Mouse (Mus musculus): ENCODE data around the gene Thsd4.
"Not testable (repeated sequence)": the region's sequence is repeated elsewhere in the genome, so short reads cannot be mapped to it uniquely, and the experiment has no call there.

The Thsd4 gene

DNA sequence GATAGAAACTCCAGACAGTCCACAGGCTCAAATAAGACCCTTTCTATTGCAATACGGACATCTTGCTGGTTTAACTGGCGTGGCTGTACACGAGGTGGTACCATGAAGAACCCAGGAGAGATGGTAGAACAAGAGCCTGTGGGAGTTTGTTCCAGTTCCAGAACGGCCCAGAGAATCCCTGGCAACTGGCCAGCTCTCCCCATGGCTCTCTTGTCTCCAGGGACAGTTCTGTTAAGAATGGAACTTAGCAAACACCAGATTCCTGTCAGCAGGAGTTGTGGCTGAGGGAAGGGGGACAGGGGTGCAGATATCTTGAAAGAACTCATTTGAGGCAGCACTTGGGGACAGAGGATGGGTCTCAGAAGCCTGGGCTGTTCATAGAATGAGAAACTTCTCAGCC is 550.6 kb downstream of the Thsd4 start:
- no peak for DNase-seq (ENCODE audit: low read depth)

- DNase-seq (ENCODE audit: low read depth): peak; percentile 44
Measured at GRCm38 (mm10) chr9:59969383-59969782, 552.5 kb downstream of the Thsd4 start.

DNA sequence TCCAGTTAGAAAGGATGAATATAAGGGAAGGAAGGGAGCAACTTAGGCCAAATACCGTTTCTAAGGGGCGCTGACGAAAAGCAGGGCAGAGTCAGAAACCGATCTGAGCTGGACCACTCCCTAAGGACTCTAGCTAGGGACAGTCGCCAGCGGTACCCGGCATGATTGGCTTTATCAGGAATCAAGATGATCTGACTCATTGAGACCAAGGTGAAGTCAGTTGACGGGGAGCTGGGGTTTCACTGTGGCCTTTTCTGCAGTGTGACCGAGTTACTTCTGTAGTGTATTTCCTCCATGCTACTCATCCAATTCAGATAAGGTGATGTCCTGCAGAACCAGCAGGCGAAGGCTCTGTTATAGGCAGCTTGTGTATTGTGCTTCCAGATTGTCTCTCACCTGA is 556.8 kb downstream of the Thsd4 start:
- no peak for DNase-seq (ENCODE audit: low read depth)

GRCm38 (mm10) chr9:59964367-59964766 is 557.5 kb downstream of the Thsd4 start:
- no peak for DNase-seq (ENCODE audit: low read depth)

DNA sequence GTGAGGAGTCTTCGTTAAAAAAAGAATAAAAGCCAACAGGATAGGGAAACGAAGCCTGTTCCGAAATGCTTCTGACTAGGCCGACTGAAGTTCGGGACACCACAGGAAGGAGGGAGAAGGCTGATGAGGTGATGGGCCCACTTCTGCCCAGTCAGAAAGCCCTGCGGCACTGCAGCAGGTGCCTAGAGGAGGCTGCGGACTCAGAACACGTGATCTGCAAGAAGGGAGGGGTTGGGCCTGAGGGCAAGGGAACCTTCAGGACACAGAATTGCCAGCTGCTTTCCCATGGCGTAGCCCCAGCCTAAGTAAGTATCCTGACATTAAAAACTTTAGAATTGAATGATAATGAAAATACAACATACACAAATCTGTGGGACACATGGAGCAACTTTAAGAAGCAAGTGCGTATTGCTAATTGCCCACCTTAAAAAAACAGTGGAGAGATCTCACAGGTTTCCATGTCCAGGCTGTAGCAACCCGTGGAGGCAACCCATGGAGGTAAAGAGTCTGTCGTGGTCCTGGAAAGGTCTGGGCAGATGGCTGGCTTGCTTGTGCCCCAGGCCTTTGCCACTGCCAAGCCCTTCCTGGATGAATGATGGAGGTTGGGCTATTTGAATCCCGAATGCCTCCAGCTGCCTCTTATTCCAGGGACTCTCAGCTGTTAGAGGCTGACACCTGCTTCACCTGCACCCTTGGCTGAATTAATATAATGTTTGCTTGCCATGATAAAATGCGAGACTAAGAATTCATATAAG is 560.5 kb downstream of the Thsd4 start:
- DNase-seq (ENCODE audit: low read depth): no peak

DNA sequence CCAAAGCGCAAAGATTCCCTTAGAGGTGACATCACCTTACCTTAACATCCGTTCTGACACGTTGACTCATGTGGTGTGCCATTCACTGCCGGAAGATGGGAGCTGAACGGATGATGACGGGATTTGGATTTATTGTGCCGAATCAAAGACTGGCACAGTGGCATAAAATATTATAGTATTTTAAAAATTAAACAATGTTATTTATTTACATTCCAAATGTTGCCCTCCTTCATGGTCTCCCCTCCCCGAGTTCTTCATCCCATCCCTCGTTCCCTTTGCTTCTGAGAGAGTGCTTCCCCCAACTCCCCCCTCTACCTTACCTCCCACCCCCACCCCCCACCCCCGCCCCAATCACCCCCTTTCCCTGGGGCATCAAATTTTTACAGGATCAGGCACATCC is 561.3 kb downstream of the Thsd4 start, which contains the start of gene Nr2e3:
Gene Nr2e3, minus strand, starts transcription at position 101 of the 400 bp plus-strand sequence.
- DNase-seq (ENCODE audit: low read depth): no peak

DNA sequence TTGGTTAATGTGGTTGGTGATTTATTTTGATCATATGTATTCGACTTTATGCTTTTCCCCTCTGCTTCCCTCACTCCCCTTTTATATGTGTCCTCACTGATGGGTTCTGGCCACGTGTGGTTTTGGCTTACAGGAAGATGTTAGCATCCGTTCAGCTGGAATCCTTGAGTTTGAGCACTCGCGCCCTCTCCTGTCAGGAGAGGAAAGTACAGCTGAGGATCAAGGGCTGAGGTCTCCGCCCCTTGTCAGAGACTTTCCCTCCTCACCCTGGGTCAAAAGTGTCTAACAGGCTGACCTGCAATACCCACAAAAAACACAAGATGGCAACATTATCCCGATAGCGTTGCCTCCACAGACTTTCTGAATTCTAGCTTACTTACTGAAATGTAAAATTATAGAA is 562.6 kb downstream of the Thsd4 start:
- peak; percentile 92 for DNase-seq (ENCODE audit: low read depth)

DNA sequence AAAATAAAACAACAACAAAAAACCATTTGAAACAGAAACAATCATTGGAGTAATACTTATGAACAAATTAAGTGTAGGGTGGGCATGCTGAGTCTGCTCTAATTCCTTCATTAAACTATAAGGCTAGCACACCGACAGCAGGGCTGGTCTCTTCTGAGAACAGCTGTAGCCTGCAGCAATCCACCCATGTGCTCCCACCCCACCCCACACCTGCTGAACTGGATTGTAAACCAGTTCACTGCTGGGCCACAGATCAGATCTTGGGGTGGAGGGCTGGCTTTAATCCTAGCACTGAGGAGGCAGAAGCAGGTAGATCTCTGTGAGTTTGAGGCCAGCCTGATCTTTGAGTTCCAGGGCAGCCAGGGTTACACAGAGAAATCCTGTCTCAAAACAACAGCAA is 563.7 kb downstream of the Thsd4 start:
- not testable (repeated sequence) for DNase-seq (ENCODE audit: low read depth)

GRCm38 (mm10) chr9:59956496-59956895 is 565.4 kb downstream of the Thsd4 start:
- no peak for DNase-seq (ENCODE audit: low read depth)

DNA sequence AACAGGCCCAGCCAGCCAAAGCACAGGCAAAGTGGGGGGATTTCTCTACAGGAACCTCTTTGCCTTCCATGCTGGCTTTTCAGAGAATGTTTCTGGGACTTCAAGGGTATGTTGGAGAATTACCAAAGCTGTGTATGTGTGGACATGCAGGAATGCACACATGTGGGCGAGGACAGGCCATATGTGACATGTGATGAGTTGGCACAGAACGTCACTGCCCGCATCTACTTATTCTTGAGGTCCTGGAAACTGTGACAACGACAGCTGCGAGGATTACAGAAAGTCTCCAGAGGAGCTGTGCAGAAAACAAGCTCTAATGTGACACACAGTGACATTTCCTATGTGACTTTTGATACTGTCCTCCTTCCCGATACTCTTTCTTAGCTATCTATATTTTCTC is 566.2 kb downstream of the Thsd4 start:
- no peak for DNase-seq (ENCODE audit: low read depth)

DNA sequence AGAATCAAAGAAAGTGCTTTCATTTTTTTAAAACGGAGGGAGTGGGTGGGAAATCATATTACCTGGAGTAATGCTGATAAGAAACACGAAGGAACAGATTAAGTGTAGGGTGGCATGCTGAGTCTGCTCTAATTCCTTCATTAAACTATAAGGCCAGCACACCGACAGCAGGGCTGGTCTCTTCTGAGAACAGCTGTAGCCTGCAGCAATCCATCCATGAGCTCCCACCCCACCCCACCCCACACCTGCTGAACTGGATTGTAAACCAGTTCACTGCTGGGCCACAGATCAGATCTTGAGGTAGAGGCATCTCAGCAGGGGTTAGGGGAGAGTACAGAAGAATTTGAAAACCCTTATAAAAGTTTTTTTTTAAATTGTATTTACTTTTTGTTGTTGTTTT is 566.6 kb downstream of the Thsd4 start:
- DNase-seq (ENCODE audit: low read depth): no peak

DNA sequence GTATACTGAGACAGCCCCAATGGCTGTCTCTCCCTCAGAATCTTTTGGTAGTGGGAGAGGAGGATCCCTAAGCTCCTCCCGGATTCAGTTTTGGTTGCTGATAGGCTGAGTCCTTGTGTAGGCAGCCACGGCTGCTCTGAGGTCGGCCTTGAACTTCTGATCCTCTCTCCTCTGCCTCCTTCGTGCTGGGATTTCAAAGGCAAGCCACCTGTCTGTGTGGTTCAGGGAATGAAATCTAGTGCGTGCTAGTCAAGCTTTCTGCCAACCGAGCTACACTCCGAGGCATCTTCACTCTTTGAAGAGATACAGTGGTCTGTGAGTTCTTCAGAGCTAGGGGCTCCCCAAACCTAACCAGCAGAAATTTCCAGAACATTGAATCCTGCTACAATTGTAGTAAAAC is 568.3 kb downstream of the Thsd4 start:
- no peak for DNase-seq (ENCODE audit: low read depth)

GRCm38 (mm10) chr9:59952515-59953070 is 569.3 kb downstream of the Thsd4 start:
- DNase-seq (ENCODE audit: low read depth): no peak

- DNase-seq (ENCODE audit: low read depth): no peak
Measured at GRCm38 (mm10) chr9:59951943-59952342, 569.9 kb downstream of the Thsd4 start.

GRCm38 (mm10) chr9:59951001-59951750 is 570.7 kb downstream of the Thsd4 start:
- no peak for DNase-seq (ENCODE audit: low read depth)

DNA sequence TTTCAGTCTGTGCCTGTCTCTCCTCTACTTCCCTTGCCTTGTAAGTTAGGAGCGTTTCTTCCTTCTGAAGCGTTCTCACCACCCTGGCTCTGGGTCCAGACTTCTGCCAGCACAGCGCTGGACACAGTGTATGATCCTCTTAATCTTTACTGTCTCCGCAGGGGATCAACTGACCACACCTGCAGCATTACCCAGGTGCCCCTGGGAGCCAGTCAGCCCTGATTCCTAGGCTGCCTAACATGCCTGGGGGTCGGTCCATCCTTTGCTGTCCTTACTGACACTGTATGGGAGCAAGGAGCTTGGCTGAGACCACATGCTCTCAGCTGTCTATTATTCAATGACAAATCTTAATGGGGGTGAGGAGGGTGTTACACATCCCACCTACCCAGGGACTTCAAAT is 571.9 kb downstream of the Thsd4 start:
- DNase-seq (ENCODE audit: low read depth): no peak

GRCm38 (mm10) chr9:59949511-59949910 is 572.3 kb downstream of the Thsd4 start:
- no peak for DNase-seq (ENCODE audit: low read depth)

GRCm38 (mm10) chr9:59948691-59949250 is 573.1 kb downstream of the Thsd4 start:
- no peak for DNase-seq (ENCODE audit: low read depth)

GRCm38 (mm10) chr9:59948226-59948625 is 573.6 kb downstream of the Thsd4 start:
- no peak for DNase-seq (ENCODE audit: low read depth)

DNA sequence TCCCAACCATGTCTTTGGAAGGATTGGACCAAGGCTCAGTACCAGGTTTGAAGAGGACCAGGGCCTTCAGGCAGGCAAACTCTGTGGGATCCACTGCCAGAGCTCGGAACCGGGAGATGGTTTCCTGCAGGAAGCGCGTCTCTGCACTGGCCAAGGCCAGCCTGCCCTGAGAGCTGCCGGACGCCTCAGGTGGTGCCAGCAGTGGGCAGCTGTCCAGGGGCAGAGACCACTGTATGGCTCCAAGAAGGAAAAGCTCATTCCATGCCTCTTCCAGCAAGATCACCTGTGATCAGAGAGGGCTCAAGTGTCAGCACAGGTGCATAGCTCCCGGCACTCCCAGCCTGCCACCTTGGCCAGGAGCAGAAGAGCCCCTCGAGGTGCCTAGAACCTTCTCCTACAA is 574.6 kb downstream of the Thsd4 start:
- no peak for DNase-seq (ENCODE audit: low read depth)

DNA sequence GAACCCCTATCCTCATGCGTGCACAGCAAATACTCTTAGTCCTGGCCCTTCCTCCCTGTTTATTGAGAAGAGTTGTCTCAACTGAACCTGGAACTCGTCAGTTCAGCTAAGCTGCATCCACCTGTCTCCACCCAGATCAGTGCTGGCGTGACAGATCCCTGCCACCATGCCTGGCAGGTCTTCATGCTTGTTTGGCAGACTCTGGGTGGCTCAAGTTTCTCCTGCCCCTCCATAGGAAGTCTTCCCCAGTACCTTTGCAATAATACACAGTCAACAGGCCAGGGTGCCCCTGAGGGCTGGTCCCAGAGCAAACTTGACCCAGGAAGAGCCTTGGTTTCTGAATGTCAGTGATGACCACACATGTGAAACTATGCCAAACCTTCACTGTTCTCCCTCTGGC is 576.6 kb downstream of the Thsd4 start:
- no peak for DNase-seq (ENCODE audit: low read depth)

DNA sequence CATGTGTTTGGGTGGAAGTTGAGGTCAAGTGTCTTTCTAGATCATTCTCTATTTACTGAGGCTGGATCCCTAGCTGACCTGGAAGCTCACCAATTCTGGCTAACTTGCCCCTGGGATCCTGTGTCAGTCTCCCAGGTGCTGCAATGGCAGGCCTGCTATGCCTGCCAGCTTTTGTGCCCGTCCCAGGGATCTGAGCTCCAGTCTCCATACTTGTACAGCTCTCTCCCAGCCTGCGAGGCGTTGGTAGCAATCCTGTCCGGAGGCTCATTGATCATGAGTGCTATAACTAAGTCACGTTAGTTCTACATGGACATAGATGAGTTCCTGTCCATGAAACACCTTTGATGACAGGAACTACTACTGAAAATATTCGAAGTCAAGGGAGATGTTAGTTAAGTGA is 578.0 kb downstream of the Thsd4 start:
- no peak for DNase-seq (ENCODE audit: low read depth)

Data from c-Kit-positive CD71-negative TER-119-negative erythroid progenitor cells, embryonic 14.5 days (primary cell).